Mouse (Mus musculus): Measurements from ENCODE around the gene Fbxo45. TPM values are rescaled to one million over a fixed set of nuclear protein-coding genes. Genes with fewer than 3 reads are reported as not detected.
"Not testable (repeated sequence)": the region's sequence is repeated elsewhere in the genome, so short reads cannot be mapped to it uniquely, and the experiment has no call there.

The Fbxo45 gene
- total and polyA plus RNA-seq, 3 experiments: 5.9 to 29.8 (median 15.7) TPM

GRCm38 (mm10) chr16:32239428-32240312, 7.3 kb downstream of the Fbxo45 start:
- Histone ChIP-seq H3K4me1 (ENCODE audit: insufficient read depth, low read depth, low read length) (peaks cover 13% of the 10 kb centered on the region), H3K27me3 (ENCODE audit: insufficient read depth, low read length) (no peaks in the 10 kb centered on the region), H3K9me3 (replicated peaks) (no peaks in the 10 kb centered on the region), H3K36me3 (replicated peaks) (peaks cover 50% of the 10 kb centered on the region), H3K4me3 (ENCODE audit: low read depth, low read length) (no peak overlapping the region)
- ATAC-seq (ENCODE audit: extremely low read depth, insufficient number of reproducible peaks, low FRiP score, poor library complexity, severe bottlenecking): no peak
- no peak for DNase-seq (ENCODE audit: low spot score)
- TF ChIP-seq POLR2AphosphoS5 (IDR thresholded peaks at IDR 0.05; ENCODE audit: insufficient replicate concordance, low read depth, low read length): no peak
- no peak for TF ChIP-seq CTCF (IDR thresholded peaks at IDR 0.05; ENCODE audit: low read depth, low read length)
- no peak for TF ChIP-seq GATA2 (IDR thresholded peaks at IDR 0.05; ENCODE audit: borderline replicate concordance, low read depth, low read length)
- no peak for TF ChIP-seq GATA1 (IDR thresholded peaks at IDR 0.05; ENCODE audit: borderline replicate concordance, low read length)
- no peak for TF ChIP-seq TAL1 (conservative IDR thresholded peaks at IDR 0.05; ENCODE audit: low read depth, low read length)

GRCm38 (mm10) chr16:32237930-32238680, 8.9 kb downstream of the Fbxo45 start:
- no peaks in the 10 kb centered on the region for H3K9me3 ChIP-seq (replicated peaks)
- TF ChIP-seq TAL1 (conservative IDR thresholded peaks at IDR 0.05; ENCODE audit: low read depth, low read length): no peak
- TF ChIP-seq GATA1 (IDR thresholded peaks at IDR 0.05; ENCODE audit: borderline replicate concordance, low read length): no peak
- TF ChIP-seq GATA2 (IDR thresholded peaks at IDR 0.05; ENCODE audit: borderline replicate concordance, low read depth, low read length): no peak
- no peak for TF ChIP-seq POLR2AphosphoS5 (IDR thresholded peaks at IDR 0.05; ENCODE audit: insufficient replicate concordance, low read depth, low read length)
- no peak for TF ChIP-seq CTCF (IDR thresholded peaks at IDR 0.05; ENCODE audit: low read depth, low read length)
- ATAC-seq (ENCODE audit: extremely low read depth, insufficient number of reproducible peaks, low FRiP score, poor library complexity, severe bottlenecking) (no peak), DNase-seq (ENCODE audit: low spot score) (no peak)
- peaks cover 6% of the 10 kb centered on the region; the same call in 1 of the 2 replicates for H3K4me1 ChIP-seq (ENCODE audit: insufficient read depth, low read depth, low read length)
- peaks cover 58% of the 10 kb centered on the region for H3K36me3 ChIP-seq (replicated peaks)
- no peak overlapping the region for H3K4me3 ChIP-seq (ENCODE audit: low read depth, low read length)
- no peaks in the 10 kb centered on the region for H3K27me3 ChIP-seq (ENCODE audit: insufficient read depth, low read length)

- H3K9me3 ChIP-seq (replicated peaks); ATAC-seq (ENCODE audit: extremely low read depth, insufficient number of reproducible peaks, low FRiP score, poor library complexity, severe bottlenecking); H3K4me1 ChIP-seq (ENCODE audit: insufficient read depth, low read depth, low read length); DNase-seq (ENCODE audit: low spot score); H3K27me3 ChIP-seq (ENCODE audit: insufficient read depth, low read length); H3K4me3 ChIP-seq (ENCODE audit: low read depth, low read length): not testable (repeated sequence)
- peaks cover 48% of the 10 kb centered on the region for H3K36me3 ChIP-seq (replicated peaks)
These were observed 14.9 kb downstream of the Fbxo45 start for GRCm38 (mm10) chr16:32232050-32232449.

GRCm38 (mm10) chr16:32222399-32222798, 24.6 kb downstream of the Fbxo45 start:
- H3K27me3 ChIP-seq (ENCODE audit: insufficient read depth, low read length): peaks cover 12% of the 10 kb centered on the region
- no peak for TF ChIP-seq GATA2 (IDR thresholded peaks at IDR 0.05; ENCODE audit: borderline replicate concordance, low read depth, low read length)
- TF ChIP-seq GATA1 (IDR thresholded peaks at IDR 0.05; ENCODE audit: borderline replicate concordance, low read length): no peak
- no peak for TF ChIP-seq CTCF (IDR thresholded peaks at IDR 0.05; ENCODE audit: low read depth, low read length)
- no peak for TF ChIP-seq POLR2AphosphoS5 (IDR thresholded peaks at IDR 0.05; ENCODE audit: insufficient replicate concordance, low read depth, low read length)
- no peak for TF ChIP-seq TAL1 (conservative IDR thresholded peaks at IDR 0.05; ENCODE audit: low read depth, low read length)
- no peaks in the 10 kb centered on the region for H3K36me3 ChIP-seq (replicated peaks)
- no peak for ATAC-seq (ENCODE audit: extremely low read depth, insufficient number of reproducible peaks, low FRiP score, poor library complexity, severe bottlenecking)
- DNase-seq (ENCODE audit: low spot score): no peak
- no peak overlapping the region for H3K4me3 ChIP-seq (ENCODE audit: low read depth, low read length)
- no peaks in the 10 kb centered on the region; the same call in 1 of the 2 replicates for H3K9me3 ChIP-seq (replicated peaks)
- H3K4me1 ChIP-seq (ENCODE audit: insufficient read depth, low read depth, low read length): peaks cover 3% of the 10 kb centered on the region; the same call in 1 of the 2 replicates

GRCm38 (mm10) chr16:32221803-32222202, 25.2 kb downstream of the Fbxo45 start:
- H3K36me3 ChIP-seq (replicated peaks): no peaks in the 10 kb centered on the region
- no peak for TF ChIP-seq POLR2AphosphoS5 (IDR thresholded peaks at IDR 0.05; ENCODE audit: insufficient replicate concordance, low read depth, low read length)
- no peak for TF ChIP-seq GATA1 (IDR thresholded peaks at IDR 0.05; ENCODE audit: borderline replicate concordance, low read length)
- TF ChIP-seq GATA2 (IDR thresholded peaks at IDR 0.05; ENCODE audit: borderline replicate concordance, low read depth, low read length): no peak
- no peak for TF ChIP-seq TAL1 (conservative IDR thresholded peaks at IDR 0.05; ENCODE audit: low read depth, low read length)
- no peak for TF ChIP-seq CTCF (IDR thresholded peaks at IDR 0.05; ENCODE audit: low read depth, low read length)
- H3K4me1 ChIP-seq (ENCODE audit: insufficient read depth, low read depth, low read length): peaks cover 3% of the 10 kb centered on the region; the same call in 1 of the 2 replicates
- DNase-seq (ENCODE audit: low spot score): no peak
- H3K9me3 ChIP-seq (replicated peaks): no peaks in the 10 kb centered on the region; the same call in 1 of the 2 replicates
- H3K27me3 ChIP-seq (ENCODE audit: insufficient read depth, low read length): peaks cover 17% of the 10 kb centered on the region
- H3K4me3 ChIP-seq (ENCODE audit: low read depth, low read length): no peak overlapping the region
- no peak for ATAC-seq (ENCODE audit: extremely low read depth, insufficient number of reproducible peaks, low FRiP score, poor library complexity, severe bottlenecking)

All from G1E (cell line).